Mouse (Mus musculus) hindbrain, postnatal 0 days (tissue): ENCODE measurements at regions not wholly inside any gene's neighbourhood (a gene's known extent, or its start where the extent isn't known, plus 50 kb on each side); places are given as distances from the start of the nearest gene placed in this dataset.
A peak's percentile ranks its signal among the peaks of the same experiment; 100 is the strongest.

Source experiments
- ATAC-seq: fragments of 200-750 bp; cut with Nextera tagmentation; 2 replicates; pipeline ENCODE4 v1.8.0; 2017; ENCODE audit warnings: mild to moderate bottlenecking, moderate TSS enrichment, moderate library complexity
- DNase-seq: peaks from one replicate; pipeline ENCODE4 v3.0.0-alpha.2; 2015; ENCODE audit warnings: low spot score
- H3K27ac ChIP-seq: fragments of 300-500 bp; sonication (generic); 2 replicates; pipeline ENCODE4 v1.5.1; 2014; ENCODE audit warnings: mild to moderate bottlenecking
- H3K27me3 ChIP-seq: fragments of 300-500 bp; sonication (generic); 2 replicates; pipeline ENCODE4 v1.6.1; 2014; ENCODE audit warnings: low read length, mixed read lengths; ENCODE audit not compliant: insufficient read depth
- H3K36me3 ChIP-seq: fragments of 300-500 bp; sonication (generic); 2 replicates; pipeline ENCODE4 v1.6.1; 2014; ENCODE audit warnings: low read length, mixed read lengths; ENCODE audit not compliant: insufficient read depth
- H3K4me1 ChIP-seq: fragments of 300-500 bp; sonication (generic); 2 replicates; pipeline ENCODE4 v1.6.1; 2014; ENCODE audit warnings: antibody characterized with exemption, low read length, mixed read lengths; ENCODE audit not compliant: insufficient read depth
- H3K4me2 ChIP-seq: fragments of 300-500 bp; sonication (generic); 2 replicates; pipeline ENCODE4 v1.6.1; 2014; ENCODE audit warnings: low read depth, mild to moderate bottlenecking, low read length, moderate library complexity, mixed read lengths
- H3K4me3 ChIP-seq: fragments of 300-500 bp; sonication (generic); 2 replicates; pipeline ENCODE4 v1.5.1; 2014; ENCODE audit warnings: low read length
- H3K9ac ChIP-seq: fragments of 300-500 bp; sonication (generic); replicated peaks from 2 replicates; pipeline ENCODE4 v1.6.1; 2014; ENCODE audit warnings: mild to moderate bottlenecking, low read length, moderate library complexity, mixed read lengths
- H3K9me3 ChIP-seq: fragments of 300-500 bp; sonication (generic); 2 replicates; pipeline ENCODE4 v1.6.1; 2016; ENCODE audit warnings: low read length, mixed read lengths
- CTCF ChIP-seq: IDR thresholded peaks from 2 replicates; pipeline ENCODE4 v1.5.1; 2016; ENCODE audit warnings: antibody characterized with exemption, control low read depth, low read depth
- WGBS: fragments of 180-500 bp; shearing (Covaris S2); extraction: QIAGEN DNeasy Blood & Tissue Kit; methylation state at CpG from one replicate; pipeline ENCODE4 v1.1.7; 2014; 5-methylcytosine and 5-hydroxymethylcytosine counted together
- microRNA-seq, 2 experiments: library from miRNA; unstranded; fragments of <30 nt; microRNA quantifications; one replicate each; pipeline ENCODE4; 2016

DNA sequence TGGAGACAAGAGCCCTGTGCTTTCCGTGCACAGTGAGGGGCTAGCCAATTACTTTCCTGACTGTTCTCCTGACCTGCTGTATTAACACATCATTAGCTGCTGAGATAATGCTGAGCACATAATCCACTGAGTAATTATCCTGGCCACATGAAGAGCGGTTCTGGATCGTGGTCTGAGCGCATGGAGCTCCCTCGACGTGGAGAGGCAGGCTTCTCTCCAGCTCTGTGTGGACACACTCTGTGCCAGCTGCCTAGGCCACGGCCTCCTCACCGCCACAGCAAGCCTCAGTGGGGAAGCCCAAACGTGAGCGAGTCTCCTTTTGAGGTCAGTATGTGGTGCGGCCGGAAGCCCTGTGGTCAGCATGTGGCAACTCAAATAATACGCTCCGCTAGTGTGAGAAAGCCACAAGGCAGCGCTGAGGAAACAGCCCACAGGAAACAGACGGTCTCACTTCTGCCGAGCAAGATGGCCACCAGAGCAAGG lies 60.7 kb upstream of the Lrig1 start:
- Histone ChIP-seq H3K9me3 (no peaks in the 10 kb centered on the region), H3K36me3 (no peaks in the 10 kb centered on the region), H3K4me1 (no peaks in the 10 kb centered on the region), H3K27ac (no peak overlapping the region), H3K4me3 (no peak overlapping the region), H3K9ac (no peak overlapping the region), H3K4me2 (no peak overlapping the region), H3K27me3 (no peaks in the 10 kb centered on the region)
- TF ChIP-seq CTCF: no peak
- 0 out of 2 replicates have a peak, but pooled peaks have one; percentile 18 for ATAC-seq
- WGBS: 57% methylated on average over 17 of the region's 17 CpGs
- peak; percentile 17 for DNase-seq

DNA sequence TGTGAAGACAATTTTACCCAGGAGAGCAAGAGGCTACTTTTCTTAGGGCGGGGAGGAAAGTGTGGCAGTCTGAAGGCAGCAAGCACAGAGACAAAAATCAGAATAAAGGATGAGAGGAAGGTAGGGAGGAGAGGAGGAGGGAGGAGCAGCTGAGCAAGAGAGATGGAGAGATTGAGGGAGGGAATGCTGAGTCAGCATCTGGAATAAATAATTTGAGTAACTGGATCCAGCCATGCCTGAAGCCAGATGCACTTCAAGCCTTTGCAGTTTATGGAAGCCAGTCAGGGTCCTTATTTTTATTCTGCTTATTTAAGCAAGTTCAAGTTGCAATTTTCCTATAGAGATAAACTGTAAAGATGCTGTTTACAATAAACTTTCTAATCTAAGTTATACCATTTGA lies 59.7 kb upstream of the Lrig1 start:
- Histone ChIP-seq H3K9ac (no peak overlapping the region), H3K36me3 (no peaks in the 10 kb centered on the region), H3K27ac (no peak overlapping the region), H3K4me1 (no peaks in the 10 kb centered on the region), H3K9me3 (no peaks in the 10 kb centered on the region), H3K27me3 (no peaks in the 10 kb centered on the region), H3K4me2 (no peak overlapping the region), H3K4me3 (no peak overlapping the region)
- 96% methylated on average over 1 of the region's 1 CpGs for WGBS
- no peak for TF ChIP-seq CTCF
- DNase-seq (no peak), ATAC-seq (no peak)

DNA sequence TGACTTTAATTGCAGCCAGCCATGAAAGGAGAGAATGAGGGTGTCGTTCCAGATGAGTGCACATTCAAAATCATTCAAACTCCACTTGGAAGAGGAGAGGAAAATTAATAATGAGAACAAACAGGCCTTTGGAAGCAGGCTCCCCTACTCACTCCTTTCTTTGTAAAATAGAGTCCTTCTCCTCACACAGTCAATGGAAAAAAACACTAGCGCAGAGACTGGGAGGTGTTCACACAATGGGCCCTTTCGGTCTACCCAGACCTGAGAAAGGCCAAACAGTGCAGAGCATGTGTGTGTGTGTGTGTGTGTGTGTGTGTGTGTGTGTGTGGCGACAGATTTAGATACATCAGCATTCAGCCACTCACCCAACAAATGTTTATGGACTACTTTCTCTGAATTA lies 56.0 kb upstream of the Lrig1 start:
- no peaks in the 10 kb centered on the region for H3K27me3 ChIP-seq
- H3K36me3 ChIP-seq: no peaks in the 10 kb centered on the region
- no peak for TF ChIP-seq CTCF
- H3K4me3 ChIP-seq: no peak overlapping the region
- ATAC-seq (no peak), DNase-seq (peak; percentile 10)
- 29% methylated on average over 4 of the region's 4 CpGs for WGBS
- no peak overlapping the region for H3K27ac ChIP-seq
- no peak overlapping the region for H3K4me2 ChIP-seq
- no peaks in the 10 kb centered on the region for H3K9me3 ChIP-seq
- H3K4me1 ChIP-seq: no peaks in the 10 kb centered on the region
- H3K9ac ChIP-seq: no peak overlapping the region

DNA sequence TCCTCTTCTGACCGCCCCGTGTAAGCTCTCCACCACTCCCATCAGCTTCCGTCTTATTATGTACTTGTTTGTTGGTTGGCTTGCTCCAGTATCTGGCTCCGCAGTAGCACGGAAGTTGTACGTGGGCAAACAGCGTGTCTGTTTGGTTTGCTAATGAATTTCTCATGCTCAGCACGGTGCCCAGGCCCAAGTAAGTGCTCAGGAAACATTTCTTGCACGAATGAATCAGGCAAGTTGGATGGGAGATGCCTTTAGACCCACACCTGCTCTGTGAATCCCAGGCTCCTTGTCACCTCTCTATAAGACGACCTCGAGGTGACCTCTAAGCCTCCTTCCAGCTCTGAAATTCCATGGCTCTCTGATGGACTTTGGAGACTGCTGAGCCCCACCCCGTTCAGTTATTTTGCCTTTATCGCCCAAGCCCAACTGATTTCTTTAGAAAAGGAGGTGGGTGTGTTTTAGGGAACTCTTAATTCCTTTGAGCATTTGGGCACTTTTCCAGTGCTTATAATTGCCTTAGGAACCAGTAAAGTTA lies 55.4 kb upstream of the Lrig1 start:
- no peak for ATAC-seq
- TF ChIP-seq CTCF: no peak

DNA sequence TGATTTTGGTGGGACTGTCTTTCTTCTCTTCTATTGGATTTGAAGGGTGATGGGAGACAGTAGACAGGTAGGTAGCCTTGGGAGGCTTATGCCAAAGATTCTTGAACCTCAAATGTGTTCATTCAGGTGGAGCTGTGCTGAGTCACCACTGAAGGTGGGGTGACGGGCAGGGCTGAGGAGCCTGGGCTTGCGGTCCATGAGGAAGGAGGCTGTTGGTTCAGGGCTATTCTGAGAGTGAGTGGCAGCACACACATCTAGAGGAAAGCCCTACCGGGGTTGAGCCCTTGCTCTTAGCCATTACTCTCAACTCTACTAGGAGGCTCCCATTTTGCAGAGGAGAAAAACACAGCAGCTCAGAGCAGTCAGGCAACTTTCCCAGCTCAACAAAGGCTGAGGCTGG lies 54.6 kb upstream of the Lrig1 start:
- Histone ChIP-seq H3K27ac (no peak overlapping the region), H3K9me3 (no peaks in the 10 kb centered on the region), H3K9ac (no peak overlapping the region), H3K4me1 (no peaks in the 10 kb centered on the region), H3K4me2 (no peak overlapping the region), H3K4me3 (no peak overlapping the region), H3K27me3 (no peaks in the 10 kb centered on the region), H3K36me3 (no peaks in the 10 kb centered on the region)
- ATAC-seq (no peak), DNase-seq (no peak)
- WGBS: 92% methylated on average over 3 of the region's 3 CpGs
- TF ChIP-seq CTCF: no peak

More for the DNA sequence above, 55.4 kb upstream of the Lrig1 start:
- H3K4me3 ChIP-seq: no peak overlapping the region
- DNase-seq: no peak
- H3K4me1 ChIP-seq: no peaks in the 10 kb centered on the region
- 34% methylated on average over 13 of the region's 13 CpGs for WGBS
- no peaks in the 10 kb centered on the region for H3K9me3 ChIP-seq
- H3K4me2 ChIP-seq: no peak overlapping the region
- H3K27ac ChIP-seq: no peak overlapping the region
- no peaks in the 10 kb centered on the region for H3K27me3 ChIP-seq
- H3K36me3 ChIP-seq: no peaks in the 10 kb centered on the region
- H3K9ac ChIP-seq: no peak overlapping the region

DNA sequence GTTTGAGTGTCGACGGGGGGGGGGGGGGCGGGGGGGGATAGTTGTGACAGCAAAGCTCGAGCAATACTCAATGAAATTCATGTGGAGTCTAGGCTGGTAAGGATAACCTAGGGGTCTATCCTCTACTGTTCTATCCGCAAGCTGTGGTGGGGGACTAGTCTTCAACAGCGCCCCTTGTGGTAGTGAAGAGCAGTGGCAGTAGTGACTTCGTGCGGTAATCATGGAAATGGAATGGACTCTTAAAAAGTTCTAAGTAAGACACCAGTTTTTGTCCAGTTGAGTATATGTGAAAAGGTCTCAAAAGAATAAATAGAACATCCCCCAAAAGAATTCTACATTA lies 51.1 kb upstream of the Lrig1 start:
- H3K27me3 ChIP-seq: no peaks in the 10 kb centered on the region
- H3K4me2 ChIP-seq: peak overlapping the region; percentile 38
- no peak overlapping the region for H3K9ac ChIP-seq
- no peaks in the 10 kb centered on the region for H3K36me3 ChIP-seq
- peak; percentile 51; the same call in 1 of the 2 replicates for ATAC-seq
- no peak overlapping the region for H3K27ac ChIP-seq
- no peaks in the 10 kb centered on the region for H3K4me1 ChIP-seq
- DNase-seq: peak; percentile 45
- no peaks in the 10 kb centered on the region for H3K9me3 ChIP-seq
- no peak overlapping the region for H3K4me3 ChIP-seq
- WGBS: 22% methylated on average over 8 of the region's 8 CpGs
- TF ChIP-seq CTCF: peak; percentile 68

DNA sequence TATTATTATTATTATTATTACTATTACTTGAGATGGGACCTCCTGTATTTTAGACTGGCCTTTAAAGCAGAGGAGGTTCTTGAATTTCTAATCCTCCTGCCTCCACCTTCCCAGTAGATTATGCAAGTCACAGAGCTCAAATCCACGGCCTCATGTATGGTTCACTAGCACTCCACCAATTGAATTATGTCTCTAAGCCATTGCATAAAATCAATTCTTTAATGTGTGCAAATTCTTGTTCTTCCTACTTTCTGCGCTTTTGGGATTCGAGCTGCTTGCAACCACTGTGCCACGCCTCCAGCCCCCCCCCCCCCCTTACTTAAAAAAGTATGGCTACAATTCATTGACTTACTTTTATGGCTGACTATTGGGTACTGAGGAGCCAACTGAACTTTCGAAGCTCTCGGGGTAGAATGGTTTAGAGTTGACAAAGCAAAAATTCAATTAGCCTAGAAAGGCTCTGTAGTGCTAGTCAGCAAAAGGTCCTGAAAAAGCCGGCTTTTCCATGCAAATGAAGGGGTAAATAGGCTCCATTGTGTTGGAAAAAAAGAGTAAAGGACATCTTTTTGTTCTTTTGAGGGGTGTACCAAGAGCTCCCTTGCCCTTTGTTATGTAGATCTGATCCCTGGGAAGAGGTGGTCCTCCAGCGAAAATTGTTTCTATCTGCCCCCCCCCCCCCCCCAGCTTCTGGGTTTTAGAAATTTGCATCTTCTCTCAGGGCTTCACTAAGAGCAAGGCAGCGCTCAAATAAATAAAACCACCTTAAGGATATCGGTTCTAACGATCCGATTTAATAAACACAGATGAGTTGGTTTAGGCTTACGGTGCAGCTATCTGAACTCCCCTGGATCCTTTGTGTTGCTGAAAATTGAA lies 50.5 kb upstream of the Lrig1 start:
- 10% methylated on average over 13 of the region's 13 CpGs for WGBS
- H3K4me2 ChIP-seq: peak overlapping the region; percentile 38
- H3K4me1 ChIP-seq: no peaks in the 10 kb centered on the region
- no peaks in the 10 kb centered on the region for H3K36me3 ChIP-seq
- TF ChIP-seq CTCF: no peak
- H3K9me3 ChIP-seq: no peaks in the 10 kb centered on the region
- ATAC-seq (peak; percentile 61; the same call in 1 of the 2 replicates), DNase-seq (peak; percentile 27)
- no peak overlapping the region for H3K9ac ChIP-seq
- no peaks in the 10 kb centered on the region for H3K27me3 ChIP-seq
- no peak overlapping the region for H3K4me3 ChIP-seq
- H3K27ac ChIP-seq: no peak overlapping the region

Small RNAs in the stretch of these regions (microRNA-seq; reads per million reads assigned to microRNA genes)
- gene Gm23364: 0 reads per million in 2 experiments
